Mouse (Mus musculus): ENCODE data around the gene Hivep3.

DNA sequence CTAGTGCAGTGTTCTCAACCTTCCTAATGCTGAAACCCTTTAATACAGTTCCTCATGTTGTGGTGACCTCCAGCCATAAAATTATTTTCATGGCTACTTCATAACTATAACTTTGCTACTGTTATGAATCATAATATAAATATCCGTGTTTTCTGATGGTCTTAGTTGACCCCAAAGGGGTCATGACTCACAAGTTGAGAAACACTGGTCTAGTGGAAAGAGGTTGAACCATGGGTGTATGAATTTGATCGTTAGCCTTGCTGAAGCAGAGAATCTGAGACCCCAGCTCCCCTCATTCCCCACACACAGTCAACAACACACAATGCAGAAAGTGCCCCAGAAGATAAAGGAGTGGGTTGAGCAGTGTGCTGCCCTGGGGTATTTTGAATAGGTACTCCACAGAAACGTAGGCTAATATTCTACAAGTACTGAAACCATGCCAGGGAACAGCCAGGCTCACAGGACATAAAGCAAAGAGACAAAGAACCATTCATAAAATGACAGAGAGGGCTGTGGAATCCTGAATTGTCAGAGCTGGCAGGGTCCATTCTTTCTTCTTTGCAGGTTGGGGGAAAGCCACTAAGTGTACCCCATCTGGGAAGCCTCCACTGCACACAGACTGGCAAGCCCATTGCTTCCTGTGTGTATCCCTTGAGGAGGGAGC, 212.8 kb downstream of the Hivep3 start:
- TF ChIP-seq CTCF (IDR thresholded peaks at IDR 0.05 in 2 of 3, conservative IDR thresholded peaks at IDR 0.05 in 1 of 3; ENCODE audit: control insufficient read depth in 1 of 3, insufficient read depth in 1 of 3, low read depth in 2 of 3, low read length in 3 of 3, poor library complexity in 1 of 3, severe bottlenecking in 1 of 3) (no peak), POLR2A (IDR thresholded peaks at IDR 0.05; ENCODE audit: control insufficient read depth in 1 of 2, insufficient read depth in 1 of 2, low read depth in 1 of 2, low read length in 2 of 2, poor library complexity in 1 of 2) (no peak), NRF1 (IDR thresholded peaks at IDR 0.05; ENCODE audit: insufficient read depth, low read depth, low read length, poor library complexity, severe bottlenecking) (no peak)

All from MEL (cell line).